Mouse (Mus musculus) midbrain, embryonic 16.5 days (tissue): Measurements from ENCODE around the gene Bcl6b. TPM values are rescaled to one million over a fixed set of nuclear protein-coding genes. Genes with fewer than 3 reads are reported as not detected.

Source experiments
- ATAC-seq: fragments of 200-750 bp; cut with Nextera tagmentation; 2 replicates; pipeline ENCODE4 v1.8.0; 2017; ENCODE audit warnings: moderate TSS enrichment
- H3K27ac ChIP-seq: fragments of 300-500 bp; sonication (generic); 2 replicates; pipeline ENCODE4 v1.5.1; 2014; ENCODE audit warnings: mild to moderate bottlenecking, low read length, mixed read lengths
- H3K27me3 ChIP-seq: fragments of 300-500 bp; sonication (generic); 2 replicates; pipeline ENCODE4 v1.6.1; 2014; ENCODE audit warnings: low read depth, low read length, mixed read lengths; ENCODE audit not compliant: control insufficient read depth, insufficient read depth
- H3K36me3 ChIP-seq: fragments of 300-500 bp; sonication (generic); 2 replicates; pipeline ENCODE4 v1.6.1; 2014; ENCODE audit warnings: mild to moderate bottlenecking, low read length, moderate library complexity, mixed read lengths; ENCODE audit not compliant: control insufficient read depth, insufficient read depth
- H3K4me1 ChIP-seq: fragments of 300-500 bp; sonication (generic); 2 replicates; pipeline ENCODE4 v1.6.1; 2014; ENCODE audit warnings: mild to moderate bottlenecking, low read length, mixed read lengths; ENCODE audit not compliant: control insufficient read depth, insufficient read depth
- H3K4me2 ChIP-seq: fragments of 300-500 bp; sonication (generic); 2 replicates; pipeline ENCODE4 v1.6.1; 2014; ENCODE audit warnings: mild to moderate bottlenecking, low read length, mixed read lengths
- H3K4me3 ChIP-seq: fragments of 300-500 bp; sonication (generic); 2 replicates; pipeline ENCODE4 v1.5.1; 2014; ENCODE audit warnings: low read depth, mild to moderate bottlenecking, low read length, moderate library complexity, mixed read lengths
- H3K9ac ChIP-seq: fragments of 300-500 bp; sonication (generic); 2 replicates; pipeline ENCODE4 v1.6.1; 2014; ENCODE audit warnings: low read depth, low read length, mixed read lengths
- H3K9me3 ChIP-seq: fragments of 300-500 bp; sonication (generic); replicated peaks from 2 replicates; pipeline ENCODE4 v1.6.1; 2014; ENCODE audit warnings: mild to moderate bottlenecking, low read length, mixed read lengths; ENCODE audit not compliant: control insufficient read depth, poor library complexity, severe bottlenecking
- WGBS: fragments of 180-500 bp; shearing (Covaris S2); extraction: QIAGEN DNeasy Blood & Tissue Kit; methylation state at CpG from one replicate; pipeline ENCODE4 v1.1.7; 2014; 5-methylcytosine and 5-hydroxymethylcytosine counted together
- polyA plus RNA-seq: library from polyadenylated mRNA; unstranded; fragments of >200 nt; fragmentation: Nextera tagmentation; extraction: Ambion mirVana; gene quantifications from 2 replicates; pipeline ENCODE4 v1.2.1, GENCODE M21; 2015

Gene Bcl6b
- polyA plus RNA-seq, 1 experiment from 2014 or later = 5.1 TPM

DNA sequence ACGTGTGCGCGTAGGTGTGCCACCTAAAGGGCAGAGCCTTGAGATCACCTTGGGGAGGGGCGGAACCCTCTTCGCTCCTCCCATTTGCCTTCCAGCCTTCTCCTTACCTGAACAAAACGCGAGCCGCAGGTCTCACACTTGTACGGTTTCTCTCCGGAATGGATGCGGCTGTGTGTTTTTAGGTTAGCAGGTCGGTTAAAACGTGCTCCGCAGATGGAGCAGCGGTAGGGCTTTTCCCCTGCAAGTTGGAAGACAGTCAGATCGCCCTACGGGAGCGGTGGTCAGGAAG lies 3.1 kb downstream of the Bcl6b start:
- Histone ChIP-seq H3K4me2 (peak overlapping the region; percentile 56), H3K9ac (peak overlapping the region; percentile 57), H3K4me1 (peaks cover 25% of the 10 kb centered on the region), H3K27me3 (peaks cover 37% of the 10 kb centered on the region), H3K4me3 (peak overlapping the region; percentile 36), H3K36me3 (no peaks in the 10 kb centered on the region), H3K9me3 (no peaks in the 10 kb centered on the region), H3K27ac (no peak overlapping the region)
- 7% methylated on average over 18 of the region's 18 CpGs for WGBS
- no peak; the same call in 1 of the 2 replicates for ATAC-seq

DNA sequence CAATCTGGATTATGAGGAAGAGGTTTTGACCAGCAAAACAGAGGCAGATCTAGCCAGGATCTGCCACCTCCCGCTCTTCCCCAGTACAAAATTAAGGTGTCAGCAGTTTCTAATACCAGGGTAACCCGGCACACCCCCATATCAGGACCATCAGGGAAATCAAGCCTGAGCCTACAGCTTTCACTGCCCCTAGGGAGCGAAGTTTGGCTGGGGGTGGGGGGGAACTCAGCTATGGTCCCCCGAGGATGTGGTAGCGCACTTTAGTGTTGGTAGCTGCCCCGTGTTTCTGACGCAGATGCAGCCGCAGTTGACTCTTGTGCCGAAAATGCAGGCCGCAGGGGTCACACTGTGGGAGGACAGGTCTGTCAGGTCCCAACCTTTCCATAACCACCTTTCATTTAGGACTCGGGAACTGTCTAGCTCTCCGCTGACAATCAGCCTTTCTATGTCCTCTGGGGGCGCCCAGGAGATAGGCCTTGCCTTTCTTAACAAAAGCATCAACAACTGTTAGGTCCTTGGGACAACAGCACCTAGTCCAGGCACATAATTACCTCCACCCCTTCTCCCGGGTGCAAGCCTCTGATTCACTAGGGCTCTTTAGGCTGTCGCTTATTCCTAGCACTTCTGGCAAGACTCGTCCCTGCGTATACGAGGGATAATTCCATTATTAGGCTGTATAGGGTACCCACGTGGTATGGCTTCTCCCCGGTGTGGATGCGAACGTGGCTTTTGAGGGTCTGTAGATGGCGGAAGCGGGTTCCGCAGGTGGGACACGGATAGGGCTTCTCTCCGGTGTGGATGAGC lies 3.6 kb downstream of the Bcl6b start:
- H3K4me1 ChIP-seq = peaks cover 25% of the 10 kb centered on the region
- no peak overlapping the region for H3K27ac ChIP-seq
- ATAC-seq = peak; percentile 25; the same call in 1 of the 2 replicates
- WGBS = 19% methylated on average over 27 of the region's 27 CpGs
- H3K9me3 ChIP-seq = no peaks in the 10 kb centered on the region
- H3K4me3 ChIP-seq = peak overlapping the region; percentile 36
- H3K27me3 ChIP-seq = peaks cover 36% of the 10 kb centered on the region
- H3K4me2 ChIP-seq = peak overlapping the region; percentile 56
- H3K9ac ChIP-seq = peak overlapping the region; percentile 57
- H3K36me3 ChIP-seq = no peaks in the 10 kb centered on the region

DNA sequence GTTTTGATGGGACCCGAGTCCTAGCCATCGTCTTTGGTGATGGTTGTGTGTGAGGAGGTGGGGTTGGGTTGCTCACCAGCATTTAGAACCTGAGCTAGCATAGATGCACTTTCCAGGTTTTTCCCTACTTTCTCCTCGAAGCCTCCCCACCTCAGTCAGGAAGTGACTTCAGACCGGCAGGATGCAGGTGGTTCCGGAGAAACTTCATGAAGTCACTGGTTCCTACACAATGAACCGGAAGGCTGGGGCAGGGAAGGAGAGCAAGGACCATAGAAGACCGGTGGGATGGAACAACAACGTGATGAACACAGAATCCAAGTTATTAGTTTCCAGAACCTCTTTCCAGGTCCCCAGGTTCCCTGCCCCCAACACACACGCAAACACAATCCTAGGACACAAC lies 5.9 kb downstream of the Bcl6b start:
- Histone ChIP-seq H3K9me3 (no peaks in the 10 kb centered on the region), H3K4me1 (peaks cover 31% of the 10 kb centered on the region), H3K4me3 (no peak overlapping the region), H3K4me2 (no peak overlapping the region), H3K27ac (no peak overlapping the region), H3K36me3 (no peaks in the 10 kb centered on the region), H3K9ac (no peak overlapping the region), H3K27me3 (peaks cover 23% of the 10 kb centered on the region)
- no peak for ATAC-seq
- 84% methylated on average over 9 of the region's 9 CpGs for WGBS

DNA sequence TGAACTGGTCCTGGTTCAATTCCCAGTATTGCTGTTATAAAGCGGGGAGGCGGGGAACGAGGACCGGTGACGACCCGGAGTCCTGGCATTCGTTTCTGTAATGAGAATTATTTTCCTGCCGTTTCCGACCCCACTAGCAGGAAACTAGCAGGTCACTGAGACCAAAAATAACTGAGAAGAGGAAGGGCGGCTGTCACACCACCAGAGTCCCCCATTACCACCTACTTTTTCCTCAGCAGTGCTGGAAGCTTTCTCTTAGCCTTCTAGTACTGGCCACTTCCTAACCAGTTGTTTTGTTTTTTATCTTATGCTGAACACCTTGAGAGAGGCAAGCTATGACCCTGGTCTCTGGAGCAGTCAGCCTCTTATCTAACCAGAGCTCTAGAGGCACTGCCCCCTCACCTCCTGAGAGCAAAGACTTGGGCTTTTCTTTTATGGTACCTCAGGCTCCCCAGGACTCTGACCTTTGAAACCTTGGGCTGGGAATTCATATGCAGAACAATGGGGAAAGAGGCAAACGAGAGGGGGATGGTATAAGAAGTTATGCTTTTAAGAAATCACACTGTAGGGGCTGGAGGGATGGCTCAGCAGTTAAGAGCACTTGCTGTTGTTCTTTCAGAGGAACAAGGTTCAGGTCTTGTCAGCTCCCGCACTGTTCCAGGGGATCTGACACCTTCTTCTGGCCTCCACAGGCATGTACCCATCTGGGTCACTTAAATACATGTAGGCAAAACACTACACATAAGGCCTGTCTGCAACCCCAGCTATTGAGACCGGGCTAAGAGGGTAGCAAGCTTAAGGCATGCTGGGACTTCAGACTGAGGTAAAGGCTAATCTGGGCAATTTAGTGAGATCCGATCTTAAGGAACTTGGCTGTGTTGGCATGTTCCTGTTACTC lies 7.7 kb downstream of the Bcl6b start:
- Histone ChIP-seq H3K4me2 (peak overlapping the region; percentile 88), H3K4me3 (peak overlapping the region; percentile 45), H3K9ac (peak overlapping the region; percentile 69), H3K36me3 (0 out of 2 replicates have a peak, but pooled peaks cover 2% of the 10 kb centered on the region), H3K27me3 (peaks cover 4% of the 10 kb centered on the region), H3K4me1 (peaks cover 35% of the 10 kb centered on the region), H3K9me3 (no peaks in the 10 kb centered on the region), H3K27ac (peak overlapping the region; percentile 83)
- ATAC-seq = no peak
- 11% methylated on average over 14 of the region's 14 CpGs for WGBS

DNA sequence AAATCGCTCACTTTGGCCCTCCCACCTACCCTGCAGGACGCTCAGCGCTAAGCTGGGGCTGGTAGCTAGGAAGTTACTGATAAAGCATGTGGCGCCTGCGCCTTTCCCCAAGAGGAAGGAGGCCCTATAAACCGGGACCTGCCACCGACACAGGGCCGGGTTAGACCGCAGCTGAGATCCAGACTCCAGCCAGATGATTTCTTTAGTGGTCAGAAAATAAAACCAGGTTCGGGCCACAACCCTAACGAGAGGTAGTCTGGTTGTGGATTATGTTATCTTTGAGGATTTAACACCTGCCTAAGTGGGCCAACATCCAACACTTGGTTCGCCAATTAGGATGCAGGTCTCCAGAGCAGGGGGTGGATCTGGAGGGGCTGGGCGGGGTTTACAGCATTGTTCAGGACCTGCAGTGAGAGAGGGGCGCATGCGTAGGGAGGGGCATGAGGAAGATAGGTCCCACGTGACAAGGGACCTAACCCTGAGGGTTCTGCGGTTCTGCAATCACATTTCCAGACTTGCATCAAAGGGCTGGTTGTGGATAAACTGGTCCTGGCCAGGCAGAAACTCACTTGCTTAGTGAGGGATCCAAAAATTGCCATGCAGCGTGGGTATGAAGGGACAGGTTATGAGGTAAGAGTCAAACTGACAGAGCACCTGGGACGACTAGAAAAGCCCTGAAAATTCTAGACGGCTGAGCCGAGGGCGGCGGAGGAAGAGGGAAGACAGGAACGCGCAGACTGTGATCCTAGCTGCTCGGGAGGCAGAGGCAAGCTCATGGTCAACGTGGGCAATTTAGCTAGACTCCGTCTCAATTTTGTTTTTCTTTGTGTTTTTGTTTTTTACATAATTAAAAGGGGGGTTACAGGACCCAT lies 8.6 kb downstream of the Bcl6b start, which contains the start of gene Slc16a13:
Gene Slc16a13, minus strand, starts transcription at position 334 of the 872 bp plus-strand sequence.
- Histone ChIP-seq H3K27me3 (peaks cover 11% of the 10 kb centered on the region), H3K4me2 (peak within 1 kb of the TSS; percentile 88), H3K36me3 (0 out of 2 replicates have a peak, but pooled peaks cover 2% of the 10 kb centered on the region), H3K4me3 (peak within 1 kb of the TSS; percentile 45), H3K9ac (peak within 1 kb of the TSS; percentile 77), H3K9me3 (no peaks in the 10 kb centered on the region), H3K27ac (peak within 1 kb of the TSS; percentile 83), H3K4me1 (peaks cover 27% of the 10 kb centered on the region)
- peak; percentile 95 for ATAC-seq
- under 1% methylated on average over 28 of the region's 28 CpGs for WGBS

DNA sequence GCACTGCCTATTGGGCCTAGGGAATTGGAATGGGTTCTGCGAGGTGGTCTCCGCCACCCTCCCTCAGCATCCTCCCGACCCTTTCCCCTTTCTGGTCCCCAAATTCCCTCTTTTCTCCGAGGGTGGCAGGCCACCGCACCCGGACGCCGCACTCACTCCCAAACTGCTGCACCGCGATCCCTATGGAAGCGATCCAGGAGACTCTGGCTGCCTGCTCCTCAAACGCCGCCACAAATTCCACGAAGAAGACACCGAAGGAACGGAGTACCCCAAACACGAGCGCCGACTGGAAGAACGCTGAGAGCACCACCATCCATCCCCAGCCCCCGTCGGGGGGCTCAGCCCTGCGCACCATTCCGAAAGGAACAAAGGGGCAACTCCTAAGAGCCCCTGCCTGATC lies 9.3 kb downstream of the Bcl6b start:
- under 1% methylated on average over 24 of the region's 24 CpGs for WGBS
- Histone ChIP-seq H3K9ac (peak overlapping the region; percentile 77), H3K27ac (peak overlapping the region; percentile 83), H3K9me3 (no peaks in the 10 kb centered on the region), H3K4me2 (peak overlapping the region; percentile 88), H3K4me1 (peaks cover 27% of the 10 kb centered on the region), H3K4me3 (peak overlapping the region; percentile 45), H3K27me3 (peaks cover 18% of the 10 kb centered on the region), H3K36me3 (0 out of 2 replicates have a peak, but pooled peaks cover 2% of the 10 kb centered on the region)
- no peak for ATAC-seq

DNA sequence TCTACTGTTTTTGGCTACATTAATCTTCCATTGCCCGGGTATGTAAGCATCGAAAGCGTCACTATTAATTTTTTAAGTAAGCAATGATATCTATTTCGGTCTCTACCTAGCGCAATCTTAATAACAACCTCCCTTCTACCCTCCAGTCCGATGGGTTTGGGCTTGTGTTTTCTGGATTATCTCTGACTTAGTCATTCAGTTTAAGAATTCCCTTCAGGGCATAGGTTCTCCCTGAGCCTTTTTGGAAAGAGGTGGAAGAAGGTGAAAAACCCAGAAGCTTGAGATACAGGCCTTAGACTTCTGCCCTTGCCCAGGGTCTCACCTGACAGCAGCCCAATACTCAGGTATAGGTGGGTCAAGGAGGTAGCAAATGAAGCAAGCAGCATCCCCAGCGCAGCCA lies 9.7 kb downstream of the Bcl6b start:
- H3K4me2 ChIP-seq = peak overlapping the region; percentile 88
- no peaks in the 10 kb centered on the region for H3K9me3 ChIP-seq
- WGBS = 49% methylated on average over 7 of the region's 7 CpGs
- peak overlapping the region; percentile 83 for H3K27ac ChIP-seq
- peaks cover 31% of the 10 kb centered on the region for H3K4me1 ChIP-seq
- H3K9ac ChIP-seq = peak overlapping the region; percentile 77
- H3K27me3 ChIP-seq = peaks cover 22% of the 10 kb centered on the region
- no peak for ATAC-seq
- H3K36me3 ChIP-seq = 0 out of 2 replicates have a peak, but pooled peaks cover 2% of the 10 kb centered on the region
- H3K4me3 ChIP-seq = peak overlapping the region; percentile 45

DNA sequence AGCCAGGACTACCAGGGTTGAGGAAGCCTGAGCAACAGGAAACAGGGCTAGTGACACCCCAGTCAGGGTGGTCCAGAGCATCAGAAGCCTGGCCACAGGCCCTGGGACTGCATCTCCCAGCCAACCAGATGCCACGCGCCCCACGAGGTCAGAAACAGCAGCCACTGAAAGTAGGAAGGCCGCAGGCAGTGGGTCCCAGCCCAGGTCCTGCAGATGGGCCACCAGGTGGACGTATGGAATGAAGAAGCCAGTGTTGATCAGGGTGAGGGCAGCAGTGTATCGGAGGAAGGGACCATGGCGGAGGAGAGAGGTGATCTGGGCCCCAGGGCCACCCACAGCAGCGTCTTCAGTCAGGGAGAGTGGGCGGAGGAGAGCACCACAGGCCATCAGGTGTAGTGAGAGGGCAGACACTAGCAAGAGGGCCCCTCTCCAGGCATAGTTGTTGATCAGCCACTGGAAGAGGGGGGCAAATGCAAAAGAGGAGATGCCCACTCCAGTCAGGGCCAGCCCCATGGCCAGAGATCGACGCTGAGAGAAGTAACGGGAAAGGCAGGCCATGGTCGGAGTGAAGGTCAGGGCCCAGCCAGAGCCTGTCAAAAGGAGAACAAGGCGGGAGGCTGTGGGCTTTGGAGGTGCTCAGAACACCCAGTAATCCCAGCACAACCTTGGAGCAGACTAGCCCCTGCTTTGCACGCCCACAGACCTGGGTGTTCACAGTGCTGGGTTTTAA lies 10.7 kb downstream of the Bcl6b start:
- ATAC-seq = no peak
- peaks cover 40% of the 10 kb centered on the region for H3K4me1 ChIP-seq
- H3K9ac ChIP-seq = no peak overlapping the region

More for the DNA sequence above, 10.7 kb downstream of the Bcl6b start:
- H3K9me3 ChIP-seq = no peaks in the 10 kb centered on the region
- H3K36me3 ChIP-seq = 0 out of 2 replicates have a peak, but pooled peaks cover 2% of the 10 kb centered on the region
- no peak overlapping the region for H3K27ac ChIP-seq
- peaks cover 25% of the 10 kb centered on the region for H3K27me3 ChIP-seq
- WGBS = 90% methylated on average over 15 of the region's 15 CpGs
- H3K4me2 ChIP-seq = peak overlapping the region; percentile 88
- H3K4me3 ChIP-seq = peak overlapping the region; percentile 45; the same call in 1 of the 2 replicates
